Mouse (Mus musculus) embryonic facial prominence, embryonic 13.5 days (tissue): ENCODE measurements around the gene Msrb3. TPM values are rescaled to one million over a fixed set of nuclear protein-coding genes. Genes with fewer than 3 reads are reported as not detected.

Source experiments
- ATAC-seq: fragments of 200-750 bp; cut with Nextera tagmentation; 2 replicates; pipeline ENCODE4 v1.8.0; 2017; ENCODE audit warnings: low read depth; ENCODE audit not compliant: insufficient number of reproducible peaks, insufficient read depth, low FRiP score, low TSS enrichment
- H3K27ac ChIP-seq: fragments of 300-500 bp; sonication (generic); 2 replicates; pipeline ENCODE4 v1.5.1; 2015; ENCODE audit warnings: moderate library complexity, mild to moderate bottlenecking, inconsistent platforms
- H3K27me3 ChIP-seq: fragments of 300-500 bp; sonication (generic); 2 replicates; pipeline ENCODE4 v1.6.1; 2015; ENCODE audit warnings: mild to moderate bottlenecking, inconsistent platforms
- H3K36me3 ChIP-seq: fragments of 300-500 bp; sonication (generic); 2 replicates; pipeline ENCODE4 v1.6.1; 2015; ENCODE audit warnings: mild to moderate bottlenecking, inconsistent platforms
- H3K4me1 ChIP-seq: fragments of 300-500 bp; sonication (generic); 2 replicates; pipeline ENCODE4 v1.6.1; 2015; ENCODE audit warnings: inconsistent platforms
- H3K4me2 ChIP-seq: fragments of 300-500 bp; sonication (generic); 2 replicates; pipeline ENCODE4 v1.6.1; 2015; ENCODE audit warnings: moderate library complexity, mild to moderate bottlenecking, inconsistent platforms
- H3K4me3 ChIP-seq: fragments of 300-500 bp; sonication (generic); 2 replicates; pipeline ENCODE4 v1.5.1; 2015; ENCODE audit warnings: mild to moderate bottlenecking, inconsistent platforms
- H3K9ac ChIP-seq: fragments of 300-500 bp; sonication (generic); 2 replicates; pipeline ENCODE4 v1.6.1; 2015; ENCODE audit warnings: mild to moderate bottlenecking, inconsistent platforms
- H3K9me3 ChIP-seq: fragments of 300-500 bp; sonication (generic); 2 replicates; pipeline ENCODE4 v1.6.1; 2016; ENCODE audit warnings: inconsistent platforms
- WGBS: fragments of 180-500 bp; shearing (Covaris S2); methylation state at CpG from one replicate; pipeline ENCODE4 v1.1.7; 2015; ENCODE audit warnings: mixed read lengths; 5-methylcytosine and 5-hydroxymethylcytosine counted together
- polyA plus RNA-seq: library from polyadenylated mRNA; unstranded; fragments of >200 nt; fragmentation: Nextera tagmentation; extraction: Ambion mirVana; gene quantifications from 2 replicates; pipeline ENCODE4 v1.2.1, GENCODE M21; 2015

Msrb3 gene
- polyA plus RNA-seq: 8.5 and 10.3 TPM in 2 replicates

DNA sequence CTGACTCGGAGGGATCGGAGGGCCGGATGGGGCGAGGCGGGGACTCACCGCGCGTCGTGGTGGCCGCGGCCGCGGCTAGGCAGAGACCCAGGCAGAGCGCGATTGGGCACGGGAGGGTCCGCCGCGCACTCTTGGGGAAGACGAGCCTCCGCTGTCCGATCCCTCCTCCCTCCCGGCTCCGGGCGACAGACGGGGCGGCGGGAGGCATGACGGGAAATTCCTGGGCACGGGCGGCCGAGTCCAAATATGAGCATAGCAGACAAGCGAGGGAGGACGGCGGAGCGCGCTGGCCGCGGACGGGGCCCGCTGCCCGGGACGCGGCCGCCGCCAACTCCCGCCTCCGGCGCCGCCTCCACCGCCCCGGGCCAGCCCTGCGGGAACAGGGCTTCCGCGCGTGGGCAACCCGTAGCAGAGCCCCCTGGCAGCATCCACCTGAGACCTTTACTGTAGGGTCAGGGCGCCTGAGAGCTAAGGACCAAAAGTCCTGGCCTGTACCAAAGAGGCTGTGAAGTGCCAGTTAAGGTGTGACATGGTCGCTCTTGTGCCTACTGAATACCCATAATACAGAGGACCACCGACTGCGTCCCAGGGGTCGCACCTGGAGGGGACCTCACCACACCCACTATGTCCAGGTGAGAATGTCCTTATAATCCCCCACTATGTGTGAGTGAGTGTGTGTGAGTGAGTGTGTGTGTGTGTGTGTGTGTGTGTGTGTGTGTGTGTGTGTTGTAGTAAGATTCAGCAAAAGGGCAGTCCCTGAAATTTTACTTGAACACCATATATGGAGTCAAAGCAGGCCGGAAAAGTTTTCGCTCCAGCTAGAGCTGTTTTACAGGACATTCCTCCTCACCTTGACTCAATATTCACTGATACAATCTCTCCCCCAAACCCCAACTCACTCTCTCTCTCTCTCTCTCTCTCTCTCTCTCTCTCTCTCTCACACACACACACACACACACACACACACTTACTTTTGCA lies at the start of gene Msrb3:
TSS of gene Msrb3 (minus strand) at position 317 of the 978 bp plus-strand sequence.
- peak within 1 kb of the TSS; percentile 72 for H3K4me3 ChIP-seq

DNA sequence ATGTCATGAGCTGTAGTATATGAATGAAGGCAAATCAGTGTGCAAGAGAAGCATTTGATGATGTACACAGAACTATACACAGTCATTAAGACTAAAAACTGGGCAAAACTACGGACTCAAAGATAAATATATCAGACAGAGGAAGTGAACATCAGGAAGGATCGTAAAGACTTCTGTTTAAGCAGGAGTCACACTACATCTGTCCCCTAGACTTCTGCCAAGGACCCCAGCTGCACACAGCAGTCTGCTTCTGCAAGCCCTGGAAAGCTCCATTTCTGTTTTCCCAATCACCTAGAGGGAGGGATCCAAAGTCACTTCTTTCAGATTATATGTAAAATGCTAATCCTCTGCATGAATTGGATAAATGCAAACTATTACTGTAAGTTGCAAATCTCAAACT lies 49.6 kb upstream of the Msrb3 start:
- no peak overlapping the region for H3K4me2 ChIP-seq
- H3K9ac ChIP-seq: no peak overlapping the region
- H3K9me3 ChIP-seq: no peaks in the 10 kb centered on the region
- WGBS: 76% methylated on average over 2 of the region's 2 CpGs
- no peak overlapping the region for H3K4me3 ChIP-seq
- H3K4me1 ChIP-seq: peaks cover 13% of the 10 kb centered on the region
- no peaks in the 10 kb centered on the region for H3K27me3 ChIP-seq
- no peak for ATAC-seq
- H3K36me3 ChIP-seq: peaks cover 13% of the 10 kb centered on the region
- H3K27ac ChIP-seq: no peak overlapping the region

More for the DNA sequence above, at the start of gene Msrb3:
- ATAC-seq: peak; percentile 70
- Histone ChIP-seq H3K27me3 (no peaks in the 10 kb centered on the region), H3K4me2 (peak within 1 kb of the TSS; percentile 86), H3K9me3 (no peaks in the 10 kb centered on the region), H3K27ac (peak within 1 kb of the TSS; percentile 57; the same call in 1 of the 2 replicates), H3K9ac (peak within 1 kb of the TSS; percentile 80), H3K36me3 (no peaks in the 10 kb centered on the region), H3K4me1 (peaks cover 23% of the 10 kb centered on the region)
- 2% methylated on average over 57 of the region's 64 CpGs for WGBS

GRCm38 (mm10) chr10:120947842-120948241 lies 48.9 kb upstream of the Msrb3 start:
- Histone ChIP-seq H3K4me2 (no peak overlapping the region), H3K27ac (no peak overlapping the region), H3K9me3 (no peaks in the 10 kb centered on the region), H3K36me3 (peaks cover 13% of the 10 kb centered on the region), H3K4me3 (no peak overlapping the region), H3K4me1 (peaks cover 9% of the 10 kb centered on the region; the same call in 1 of the 2 replicates), H3K27me3 (no peaks in the 10 kb centered on the region), H3K9ac (no peak overlapping the region)
- ATAC-seq: no peak
- 81% methylated on average over 2 of the region's 2 CpGs for WGBS

DNA sequence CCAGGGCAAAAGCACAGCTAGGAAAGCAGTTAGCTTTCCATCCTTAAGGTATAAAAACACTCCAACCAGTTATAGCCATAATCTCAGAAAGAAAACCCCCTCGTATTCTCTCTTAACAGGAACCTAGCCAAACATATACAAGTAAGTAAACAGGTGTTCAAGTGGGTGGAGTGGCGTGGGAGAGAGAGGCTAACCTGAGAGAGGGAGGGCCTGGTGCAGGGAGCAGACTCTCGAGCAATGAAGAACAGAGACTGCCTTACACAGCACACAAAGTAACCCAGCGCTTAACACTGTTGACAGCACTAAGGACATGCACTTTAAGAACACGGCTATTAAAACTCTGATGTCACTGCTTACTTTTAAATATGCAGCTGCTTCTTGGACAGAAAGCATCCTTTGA lies 47.9 kb upstream of the Msrb3 start:
- 0 out of 2 replicates have a peak, but pooled peaks cover 4% of the 10 kb centered on the region for H3K4me1 ChIP-seq
- WGBS: 87% methylated on average over 5 of the region's 5 CpGs
- no peak overlapping the region for H3K4me2 ChIP-seq
- H3K9me3 ChIP-seq: no peaks in the 10 kb centered on the region
- no peak overlapping the region for H3K4me3 ChIP-seq
- H3K36me3 ChIP-seq: peaks cover 15% of the 10 kb centered on the region
- no peak overlapping the region for H3K27ac ChIP-seq
- no peak for ATAC-seq
- H3K9ac ChIP-seq: no peak overlapping the region
- H3K27me3 ChIP-seq: no peaks in the 10 kb centered on the region

GRCm38 (mm10) chr10:120938904-120939208 lies 40.0 kb upstream of the Msrb3 start:
- Histone ChIP-seq H3K9me3 (no peaks in the 10 kb centered on the region), H3K4me3 (no peak overlapping the region), H3K27ac (no peak overlapping the region), H3K4me1 (no peaks in the 10 kb centered on the region), H3K9ac (no peak overlapping the region), H3K36me3 (0 out of 2 replicates have a peak, but pooled peaks cover 2% of the 10 kb centered on the region), H3K4me2 (no peak overlapping the region), H3K27me3 (no peaks in the 10 kb centered on the region)
- WGBS: 69% methylated on average over 2 of the region's 2 CpGs
- no peak for ATAC-seq

GRCm38 (mm10) chr10:120938077-120938903 lies 39.4 kb upstream of the Msrb3 start:
- ATAC-seq: no peak
- H3K36me3 ChIP-seq: 0 out of 2 replicates have a peak, but pooled peaks cover 2% of the 10 kb centered on the region
- no peak overlapping the region for H3K27ac ChIP-seq
- no peaks in the 10 kb centered on the region for H3K27me3 ChIP-seq
- WGBS: 58% methylated on average over 19 of the region's 19 CpGs
- H3K4me1 ChIP-seq: no peaks in the 10 kb centered on the region
- no peak overlapping the region for H3K9ac ChIP-seq
- no peak overlapping the region for H3K4me2 ChIP-seq
- no peak overlapping the region for H3K4me3 ChIP-seq
- H3K9me3 ChIP-seq: no peaks in the 10 kb centered on the region

DNA sequence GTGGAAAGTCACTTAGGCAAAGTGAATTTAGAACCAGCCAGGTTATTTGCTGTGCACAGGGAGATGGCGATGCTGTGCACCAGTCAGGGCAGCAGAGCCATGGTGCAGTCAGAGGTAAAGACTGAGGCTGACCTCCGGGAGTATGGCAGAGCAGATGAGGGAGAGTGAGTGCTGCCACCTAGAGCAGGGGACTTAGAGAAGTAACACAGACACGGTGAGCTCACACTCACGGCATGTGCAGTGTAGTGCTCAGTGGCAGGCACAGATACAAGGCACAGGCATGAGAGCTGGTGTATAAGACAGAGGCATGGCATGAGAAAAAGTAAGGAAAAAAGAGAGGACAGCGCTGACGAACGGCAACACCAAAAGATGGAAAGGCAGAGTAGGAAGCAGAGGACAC lies 30.6 kb upstream of the Msrb3 start:
- Histone ChIP-seq H3K4me2 (no peak overlapping the region), H3K9me3 (no peaks in the 10 kb centered on the region), H3K27ac (no peak overlapping the region), H3K27me3 (no peaks in the 10 kb centered on the region), H3K4me1 (no peaks in the 10 kb centered on the region), H3K36me3 (peaks cover 49% of the 10 kb centered on the region), H3K9ac (no peak overlapping the region), H3K4me3 (no peak overlapping the region)
- WGBS: 76% methylated on average over 7 of the region's 7 CpGs
- no peak for ATAC-seq

GRCm38 (mm10) chr10:120928183-120928582 lies 29.3 kb upstream of the Msrb3 start:
- H3K4me2 ChIP-seq: no peak overlapping the region
- H3K9ac ChIP-seq: no peak overlapping the region
- H3K27me3 ChIP-seq: no peaks in the 10 kb centered on the region
- peaks cover 51% of the 10 kb centered on the region for H3K36me3 ChIP-seq
- H3K4me1 ChIP-seq: no peaks in the 10 kb centered on the region
- H3K9me3 ChIP-seq: no peaks in the 10 kb centered on the region
- no peak overlapping the region for H3K27ac ChIP-seq
- ATAC-seq: no peak
- 82% methylated on average over 5 of the region's 5 CpGs for WGBS
- H3K4me3 ChIP-seq: no peak overlapping the region

DNA sequence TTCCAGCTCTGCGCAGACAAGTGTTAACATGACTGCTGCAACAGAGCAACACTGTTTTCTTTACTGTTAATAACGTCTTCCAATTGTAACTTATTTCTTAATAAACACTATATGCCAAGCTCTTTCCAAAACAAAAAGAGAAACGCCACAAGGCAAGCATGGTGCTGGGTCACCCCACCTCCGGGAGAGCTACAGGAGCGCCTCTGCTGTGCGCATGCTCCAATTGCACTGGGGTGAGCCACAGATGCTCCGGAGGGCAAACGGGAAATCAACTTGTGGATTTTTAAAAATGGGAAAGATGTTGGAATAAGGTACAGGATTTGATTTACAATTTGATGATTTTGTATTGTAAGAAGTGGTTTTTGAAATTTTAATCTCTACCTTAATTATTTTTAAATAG lies 27.3 kb upstream of the Msrb3 start:
- no peak overlapping the region for H3K9ac ChIP-seq
- H3K4me3 ChIP-seq: no peak overlapping the region
- H3K27ac ChIP-seq: no peak overlapping the region
- H3K4me1 ChIP-seq: no peaks in the 10 kb centered on the region
- ATAC-seq: no peak
- peaks cover 49% of the 10 kb centered on the region for H3K36me3 ChIP-seq
- H3K4me2 ChIP-seq: no peak overlapping the region
- H3K27me3 ChIP-seq: no peaks in the 10 kb centered on the region
- H3K9me3 ChIP-seq: no peaks in the 10 kb centered on the region
- 87% methylated on average over 8 of the region's 8 CpGs for WGBS

DNA sequence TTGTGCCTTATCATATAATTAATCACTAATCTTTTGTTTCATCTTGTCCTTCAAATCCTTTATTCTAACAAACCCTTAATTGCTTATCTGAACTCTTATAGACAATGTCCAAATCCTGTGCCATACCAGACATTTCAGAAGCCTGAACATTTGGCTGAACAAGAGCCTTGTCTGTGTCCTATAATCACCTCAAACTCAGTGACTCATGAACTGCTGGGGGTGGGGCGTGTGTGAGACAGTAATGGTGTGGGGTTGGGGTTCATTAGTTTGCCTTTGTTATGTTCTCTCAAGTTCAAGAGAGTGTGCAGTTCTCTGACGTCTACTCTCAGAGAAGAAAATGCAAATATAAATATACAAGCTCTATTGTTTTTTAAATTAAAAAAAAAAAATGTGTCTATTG lies 22.6 kb upstream of the Msrb3 start:
- Histone ChIP-seq H3K36me3 (peaks cover 31% of the 10 kb centered on the region), H3K4me3 (no peak overlapping the region), H3K9me3 (no peaks in the 10 kb centered on the region), H3K4me1 (peaks cover 3% of the 10 kb centered on the region; the same call in 1 of the 2 replicates), H3K27ac (no peak overlapping the region), H3K4me2 (no peak overlapping the region), H3K9ac (no peak overlapping the region), H3K27me3 (no peaks in the 10 kb centered on the region)
- WGBS: 70% methylated on average over 2 of the region's 2 CpGs
- ATAC-seq: no peak

DNA sequence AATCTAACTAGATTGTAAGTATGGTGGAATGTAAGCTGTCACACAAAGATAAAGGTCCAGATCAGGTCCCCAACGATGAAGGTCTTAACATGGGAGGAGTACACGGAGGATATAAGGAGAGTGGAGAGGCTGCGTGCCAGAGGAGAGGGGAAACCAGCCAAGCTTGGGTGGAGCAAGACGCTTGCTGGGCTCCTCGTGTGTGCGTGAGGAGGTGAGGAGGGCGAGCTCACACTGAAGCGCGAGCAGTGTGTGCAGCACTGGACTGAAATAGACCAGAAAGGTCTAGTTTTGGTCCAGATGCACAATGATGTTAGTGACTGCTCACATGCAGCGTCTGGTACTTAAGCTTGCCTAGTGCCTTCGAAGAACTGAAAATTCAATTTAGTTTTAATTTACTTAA lies 21.7 kb upstream of the Msrb3 start:
- Histone ChIP-seq H3K4me2 (no peak overlapping the region), H3K9me3 (no peaks in the 10 kb centered on the region), H3K9ac (no peak overlapping the region), H3K27ac (no peak overlapping the region), H3K4me3 (no peak overlapping the region), H3K27me3 (no peaks in the 10 kb centered on the region), H3K4me1 (peaks cover 3% of the 10 kb centered on the region; the same call in 1 of the 2 replicates), H3K36me3 (peaks cover 26% of the 10 kb centered on the region)
- 77% methylated on average over 11 of the region's 11 CpGs for WGBS
- ATAC-seq: no peak
